Mouse (Mus musculus) limb, embryonic 14.5 days (tissue): ENCODE data around the gene Gm8127. TPM values are rescaled to one million over a fixed set of nuclear protein-coding genes. Genes with fewer than 3 reads are reported as not detected.
"Not testable (repeated sequence)": the region's sequence is repeated elsewhere in the genome, so short reads cannot be mapped to it uniquely, and the experiment has no call there.

Source experiments
- ATAC-seq: fragments of 200-750 bp; cut with Nextera tagmentation; 2 replicates; pipeline ENCODE4 v1.8.0; 2017; ENCODE audit warnings: low read depth, moderate number of reproducible peaks, moderate TSS enrichment; ENCODE audit not compliant: low FRiP score
- DNase-seq: peaks from one replicate; pipeline ENCODE4 v3.0.0-alpha.2; 2015; ENCODE audit warnings: low spot score
- H3K27ac ChIP-seq: fragments of 300-500 bp; sonication (generic); replicated peaks from 2 replicates; pipeline ENCODE4 v1.5.1; 2014; ENCODE audit warnings: low read depth, mild to moderate bottlenecking, low read length, moderate library complexity, mixed read lengths
- H3K27me3 ChIP-seq: fragments of 300-500 bp; sonication (generic); 2 replicates; pipeline ENCODE4 v1.6.1; 2014; ENCODE audit warnings: low read length, mixed read lengths; ENCODE audit not compliant: control insufficient read depth, insufficient read depth
- H3K36me3 ChIP-seq: fragments of 300-500 bp; sonication (generic); 2 replicates; pipeline ENCODE4 v1.6.1; 2014; ENCODE audit warnings: mild to moderate bottlenecking, low read length, moderate library complexity, mixed read lengths; ENCODE audit not compliant: control insufficient read depth, insufficient read depth
- H3K4me1 ChIP-seq: fragments of 300-500 bp; sonication (generic); 2 replicates; pipeline ENCODE4 v1.6.1; 2014; ENCODE audit warnings: antibody characterized with exemption, low read length, mixed read lengths; ENCODE audit not compliant: control insufficient read depth, insufficient read depth
- H3K4me2 ChIP-seq: fragments of 300-500 bp; sonication (generic); replicated peaks from 2 replicates; pipeline ENCODE4 v1.6.1; 2014; ENCODE audit warnings: low read depth, mild to moderate bottlenecking, low read length, moderate library complexity; ENCODE audit not compliant: severe bottlenecking
- H3K4me3 ChIP-seq: fragments of 300-500 bp; sonication (generic); replicated peaks from 2 replicates; pipeline ENCODE4 v1.5.1; 2014; ENCODE audit warnings: low read length
- H3K9ac ChIP-seq: fragments of 300-500 bp; sonication (generic); 2 replicates; pipeline ENCODE4 v1.6.1; 2014; ENCODE audit warnings: mild to moderate bottlenecking, low read depth, low read length, moderate library complexity; ENCODE audit not compliant: severe bottlenecking
- H3K9me3 ChIP-seq: fragments of 300-500 bp; sonication (generic); 2 replicates; pipeline ENCODE4 v1.6.1; 2016; ENCODE audit warnings: low read length; ENCODE audit not compliant: control insufficient read depth
- WGBS: fragments of 180-500 bp; shearing (Covaris S2); extraction: QIAGEN DNeasy Blood & Tissue Kit; methylation state at CpG from one replicate; pipeline ENCODE4 v1.1.7; 2014; 5-methylcytosine and 5-hydroxymethylcytosine counted together
- polyA plus RNA-seq, 2 experiments: library from polyadenylated mRNA; depleted of rRNA in 1 of 2; stranded (reverse) in 1 of 2; unstranded in 1 of 2; fragments of >200 nt; fragmentation: Nextera tagmentation in 1 of 2; extraction: Ambion mirVana in 1 of 2; gene quantifications; 2 replicates each; pipeline versions ENCODE4 v1.2.1 to v1.2.3; 2012 to 2014

Gm8127 gene
- polyA plus RNA-seq, 2 experiments, result not detected

- not testable (repeated sequence) for H3K9ac ChIP-seq, H3K4me1 ChIP-seq, H3K9me3 ChIP-seq, ATAC-seq, DNase-seq, H3K4me2 ChIP-seq, H3K27ac ChIP-seq, H3K36me3 ChIP-seq, H3K4me3 ChIP-seq, H3K27me3 ChIP-seq
- WGBS, result 85% methylated on average over 1 of the region's 1 CpGs
These were observed 17.9 kb downstream of the Gm8127 start for GRCm38 (mm10) chr14:43275752-43276151.

GRCm38 (mm10) chr14:43274986-43275511, 18.6 kb downstream of the Gm8127 start, which contains the start of gene Gm9732:
Gene Gm9732 (plus strand): TSS chr14:43275036.
- H3K27me3 ChIP-seq, H3K4me2 ChIP-seq, H3K4me3 ChIP-seq, H3K36me3 ChIP-seq, DNase-seq, H3K4me1 ChIP-seq, H3K9me3 ChIP-seq, ATAC-seq, H3K9ac ChIP-seq, H3K27ac ChIP-seq: not testable (repeated sequence)
- 82% methylated on average over 8 of the region's 8 CpGs for WGBS

- not testable (repeated sequence) for ATAC-seq, DNase-seq, H3K27ac ChIP-seq, H3K9ac ChIP-seq, H3K4me2 ChIP-seq, H3K4me1 ChIP-seq, H3K27me3 ChIP-seq, H3K36me3 ChIP-seq, H3K9me3 ChIP-seq, H3K4me3 ChIP-seq
- 75% methylated on average over 1 of the region's 1 CpGs for WGBS
These were observed 20.5 kb downstream of the Gm8127 start for GRCm38 (mm10) chr14:43273161-43273560.

GRCm38 (mm10) chr14:43269211-43269610, 24.4 kb downstream of the Gm8127 start:
- H3K9me3 ChIP-seq, ATAC-seq, H3K27ac ChIP-seq, H3K4me2 ChIP-seq, H3K36me3 ChIP-seq, H3K9ac ChIP-seq, H3K4me1 ChIP-seq, H3K27me3 ChIP-seq, H3K4me3 ChIP-seq, DNase-seq: not testable (repeated sequence)
- whole genome bisulfite sequencing, result 84% methylated on average over 3 of the region's 3 CpGs

GRCm38 (mm10) chr14:43268521-43269084, 25.0 kb downstream of the Gm8127 start:
- H3K27ac ChIP-seq, H3K9me3 ChIP-seq, H3K36me3 ChIP-seq, ATAC-seq, H3K27me3 ChIP-seq, H3K4me3 ChIP-seq, DNase-seq, H3K4me1 ChIP-seq, H3K9ac ChIP-seq, H3K4me2 ChIP-seq: not testable (repeated sequence)
- WGBS, result 52% methylated on average over 2 of the region's 2 CpGs

GRCm38 (mm10) chr14:43263421-43263820, 30.2 kb downstream of the Gm8127 start:
- H3K4me2 ChIP-seq, H3K9me3 ChIP-seq, DNase-seq, H3K27me3 ChIP-seq, H3K9ac ChIP-seq, H3K27ac ChIP-seq, H3K4me3 ChIP-seq, H3K4me1 ChIP-seq, H3K36me3 ChIP-seq, ATAC-seq: not testable (repeated sequence)
- WGBS, result 90% methylated on average over 3 of the region's 3 CpGs

- not testable (repeated sequence) for H3K27me3 ChIP-seq, H3K4me1 ChIP-seq, H3K9me3 ChIP-seq, DNase-seq, ATAC-seq, H3K4me3 ChIP-seq, H3K4me2 ChIP-seq, H3K9ac ChIP-seq, H3K27ac ChIP-seq, H3K36me3 ChIP-seq
- WGBS, result 81% methylated on average over 2 of the region's 4 CpGs
These were observed 35.3 kb downstream of the Gm8127 start, which contains the start of gene Gm8126 for GRCm38 (mm10) chr14:43258349-43258748. Gene Gm8126 (plus strand): TSS chr14:43258649.

GRCm38 (mm10) chr14:43256511-43256910, 37.1 kb downstream of the Gm8127 start:
- ATAC-seq, H3K27ac ChIP-seq, H3K4me2 ChIP-seq, H3K36me3 ChIP-seq, DNase-seq, H3K27me3 ChIP-seq, H3K9me3 ChIP-seq, H3K9ac ChIP-seq, H3K4me1 ChIP-seq, H3K4me3 ChIP-seq: not testable (repeated sequence)
- WGBS, result 81% methylated on average over 1 of the region's 1 CpGs
